Mouse (Mus musculus) forebrain, postnatal 0 days (tissue): ENCODE measurements at regions not wholly inside any gene's neighbourhood (a gene's known extent, or its start where the extent isn't known, plus 50 kb on each side); places are given as distances from the start of the nearest gene placed in this dataset.

ENCODE experiments used
- ATAC-seq: fragments of 200-750 bp; cut with Nextera tagmentation; 2 replicates; pipeline ENCODE4 v1.8.0; 2017; ENCODE audit warnings: mild to moderate bottlenecking, moderate library complexity
- DNase-seq: peaks from one replicate; pipeline ENCODE4 v3.0.0-alpha.2; 2015
- H3K27ac ChIP-seq: fragments of 300-500 bp; sonication (generic); 2 replicates; pipeline ENCODE4 v1.5.1; 2014; ENCODE audit warnings: low read depth, mild to moderate bottlenecking, antibody characterized with exemption, low read length, moderate library complexity, mixed read lengths
- H3K27me3 ChIP-seq: fragments of 300-500 bp; sonication (generic); 2 replicates; pipeline ENCODE4 v1.6.1; 2014; ENCODE audit warnings: mild to moderate bottlenecking, low read length, mixed read lengths; ENCODE audit not compliant: insufficient read depth
- H3K36me3 ChIP-seq: fragments of 300-500 bp; sonication (generic); 2 replicates; pipeline ENCODE4 v1.6.1; 2014; ENCODE audit warnings: mild to moderate bottlenecking, moderate library complexity; ENCODE audit not compliant: insufficient read depth
- H3K4me1 ChIP-seq: fragments of 300-500 bp; sonication (generic); 2 replicates; pipeline ENCODE4 v1.6.1; 2014; ENCODE audit warnings: antibody characterized with exemption; ENCODE audit not compliant: insufficient read depth
- H3K4me2 ChIP-seq: fragments of 300-500 bp; sonication (generic); 2 replicates; pipeline ENCODE4 v1.6.1; 2014; ENCODE audit warnings: low read depth, mild to moderate bottlenecking, moderate library complexity
- H3K4me3 ChIP-seq: fragments of 300-500 bp; sonication (generic); 2 replicates; pipeline ENCODE4 v1.5.1; 2014; ENCODE audit warnings: low read depth, low read length, mixed read lengths
- H3K9ac ChIP-seq: fragments of 300-500 bp; sonication (generic); 2 replicates; pipeline ENCODE4 v1.6.1; 2014; ENCODE audit warnings: mild to moderate bottlenecking
- H3K9me3 ChIP-seq: fragments of 300-500 bp; sonication (generic); 2 replicates; pipeline ENCODE4 v1.6.1; 2016; ENCODE audit warnings: low read length
- CTCF ChIP-seq: sonication (generic); IDR thresholded peaks from 2 replicates; pipeline ENCODE4 v1.5.1; 2016; ENCODE audit warnings: antibody characterized with exemption, control low read depth, low read depth
- WGBS: fragments of 180-500 bp; shearing (Covaris S2); extraction: QIAGEN DNeasy Blood & Tissue Kit; methylation state at CpG from one replicate; pipeline ENCODE4 v1.1.7; 2014; 5-methylcytosine and 5-hydroxymethylcytosine counted together

- DNase-seq (no peak), ATAC-seq (no peak)
- H3K4me1 ChIP-seq, result no peaks in the 10 kb centered on the region
- H3K27ac ChIP-seq, result no peak overlapping the region
- no peak for TF ChIP-seq CTCF
- H3K4me2 ChIP-seq, result no peak overlapping the region
- no peak overlapping the region for H3K4me3 ChIP-seq
- WGBS, result 90% methylated on average over 7 of the region's 7 CpGs
- H3K9me3 ChIP-seq, result no peaks in the 10 kb centered on the region
- no peak overlapping the region for H3K9ac ChIP-seq
- H3K36me3 ChIP-seq, result no peaks in the 10 kb centered on the region
- no peaks in the 10 kb centered on the region for H3K27me3 ChIP-seq
Measured at GRCm38 (mm10) chr9:13916837-13917236, 89.3 kb downstream of the Fam76b start.

DNA sequence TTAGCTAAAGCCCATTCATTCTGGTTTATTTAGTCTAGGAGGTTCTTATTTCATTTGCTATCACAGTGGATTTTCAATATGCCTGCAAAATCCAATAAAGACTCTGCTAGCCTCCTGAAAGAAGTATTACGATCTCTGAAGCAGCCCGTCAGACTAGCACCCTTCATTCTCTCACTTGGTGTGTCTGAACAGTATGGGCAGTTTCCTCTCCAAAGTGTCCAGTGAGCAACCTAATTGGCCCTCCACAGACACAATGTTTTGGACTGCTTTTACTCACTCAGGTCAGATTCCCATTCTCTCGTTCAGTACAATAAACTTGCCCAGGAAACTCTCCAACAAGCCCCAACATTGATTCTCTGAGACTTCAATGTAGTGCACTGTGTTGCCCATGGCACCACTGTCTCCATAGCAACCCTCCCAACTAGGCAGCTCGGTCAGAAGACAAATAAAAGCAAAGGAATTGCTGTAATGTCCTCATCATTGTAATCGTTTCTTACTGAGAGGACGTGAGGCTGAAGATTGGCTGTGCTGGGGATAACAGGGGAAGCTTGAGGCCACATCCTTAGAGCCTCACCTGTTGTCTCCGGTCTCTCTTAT is 91.2 kb downstream of the Fam76b start:
- DNase-seq (peak; percentile 61), ATAC-seq (peak; percentile 93)
- Histone ChIP-seq H3K4me2 (peak overlapping the region; percentile 5; the same call in 1 of the 2 replicates), H3K4me3 (no peak overlapping the region), H3K36me3 (no peaks in the 10 kb centered on the region), H3K4me1 (no peaks in the 10 kb centered on the region), H3K9me3 (0 out of 2 replicates have a peak, but pooled peaks cover 4% of the 10 kb centered on the region), H3K27ac (no peak overlapping the region), H3K27me3 (no peaks in the 10 kb centered on the region), H3K9ac (no peak overlapping the region)
- 17% methylated on average over 7 of the region's 7 CpGs for WGBS
- TF ChIP-seq CTCF, result no peak

DNA sequence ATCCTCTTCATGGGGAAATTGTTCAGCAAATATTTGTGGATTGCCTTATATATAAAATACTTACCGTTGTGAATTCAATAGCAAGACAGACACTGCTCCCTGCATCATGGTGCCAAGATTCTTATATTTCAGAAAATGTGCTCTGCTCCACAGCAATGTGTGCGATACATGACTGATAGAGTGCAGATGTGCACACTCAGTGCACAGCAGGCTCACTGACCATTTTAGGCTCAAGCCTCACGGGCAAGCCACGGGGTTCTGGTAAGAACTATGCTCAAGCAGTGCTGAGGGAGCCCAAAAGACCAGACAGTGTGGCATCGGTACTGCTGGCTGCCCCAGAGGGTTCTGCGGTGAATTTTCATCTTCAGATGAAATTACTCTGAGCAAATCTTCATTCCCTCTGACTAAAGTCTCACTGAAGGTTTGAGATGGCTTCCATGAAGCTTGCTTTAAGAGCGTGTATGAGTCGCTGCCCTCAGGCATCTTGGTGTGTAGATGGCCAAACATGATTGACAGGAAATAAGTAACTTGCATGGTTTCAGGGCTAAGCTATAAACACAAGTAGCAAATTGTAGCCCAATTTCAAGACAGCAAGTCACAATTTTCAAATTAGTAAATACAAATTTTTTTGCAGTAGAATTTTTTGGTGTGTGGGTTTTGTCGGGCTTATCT is 92.4 kb downstream of the Fam76b start:
- TF ChIP-seq CTCF, result no peak
- Histone ChIP-seq H3K27ac (no peak overlapping the region), H3K36me3 (no peaks in the 10 kb centered on the region), H3K4me3 (no peak overlapping the region), H3K27me3 (no peaks in the 10 kb centered on the region), H3K9ac (no peak overlapping the region), H3K9me3 (0 out of 2 replicates have a peak, but pooled peaks cover 4% of the 10 kb centered on the region), H3K4me1 (no peaks in the 10 kb centered on the region), H3K4me2 (no peak overlapping the region)
- ATAC-seq (no peak), DNase-seq (no peak)
- 90% methylated on average over 9 of the region's 9 CpGs for WGBS

GRCm38 (mm10) chr9:13920623-13921022 is 93.1 kb downstream of the Fam76b start:
- no peak overlapping the region for H3K9ac ChIP-seq
- WGBS, result 88% methylated on average over 1 of the region's 1 CpGs
- no peaks in the 10 kb centered on the region for H3K36me3 ChIP-seq
- H3K27ac ChIP-seq, result no peak overlapping the region
- H3K9me3 ChIP-seq, result 0 out of 2 replicates have a peak, but pooled peaks cover 4% of the 10 kb centered on the region
- H3K4me3 ChIP-seq, result no peak overlapping the region
- no peak for DNase-seq
- H3K4me1 ChIP-seq, result no peaks in the 10 kb centered on the region
- H3K4me2 ChIP-seq, result no peak overlapping the region
- no peak for TF ChIP-seq CTCF
- no peaks in the 10 kb centered on the region for H3K27me3 ChIP-seq
- ATAC-seq, result no peak

DNA sequence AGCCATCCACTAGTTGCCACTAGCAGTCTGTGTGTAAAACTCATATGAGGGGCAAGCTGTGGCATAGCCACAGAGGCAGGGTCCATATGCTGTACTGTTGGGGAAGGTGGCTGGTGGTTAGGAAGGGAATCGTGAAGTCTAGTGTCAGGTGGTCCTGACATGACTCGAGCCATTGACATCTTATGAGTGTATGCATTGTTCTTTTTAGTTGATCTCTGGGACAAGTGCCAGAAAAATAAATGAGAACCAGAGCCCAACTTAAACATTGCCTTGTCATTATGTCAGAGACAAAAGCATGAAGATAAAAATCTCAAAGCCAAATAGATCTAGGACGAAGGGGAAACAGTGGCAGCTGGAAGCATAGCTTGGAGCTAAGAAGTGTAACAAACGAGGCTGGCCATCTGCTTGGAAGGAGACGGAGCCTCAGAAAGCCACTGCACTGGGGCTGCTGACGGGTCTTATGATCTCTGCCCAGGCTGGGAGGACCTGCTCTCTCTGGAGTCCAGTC is 104.5 kb downstream of the Fam76b start:
- Histone ChIP-seq H3K4me3 (no peak overlapping the region), H3K4me1 (no peaks in the 10 kb centered on the region), H3K27me3 (no peaks in the 10 kb centered on the region), H3K27ac (no peak overlapping the region), H3K9ac (no peak overlapping the region), H3K9me3 (no peaks in the 10 kb centered on the region), H3K36me3 (no peaks in the 10 kb centered on the region), H3K4me2 (no peak overlapping the region)
- no peak for TF ChIP-seq CTCF
- DNase-seq, result no peak
- 17% methylated on average over 6 of the region's 6 CpGs for WGBS
- peak; percentile 81 for ATAC-seq

- Histone ChIP-seq H3K27ac (no peak overlapping the region), H3K9me3 (no peaks in the 10 kb centered on the region), H3K36me3 (no peaks in the 10 kb centered on the region), H3K4me1 (no peaks in the 10 kb centered on the region), H3K27me3 (no peaks in the 10 kb centered on the region), H3K4me3 (no peak overlapping the region), H3K4me2 (no peak overlapping the region), H3K9ac (no peak overlapping the region)
- ATAC-seq, result no peak
- no peak for DNase-seq
- 69% methylated on average over 6 of the region's 6 CpGs for WGBS
- no peak for TF ChIP-seq CTCF
Measured at GRCm38 (mm10) chr9:13933404-13933803, 105.9 kb downstream of the Fam76b start.

DNA sequence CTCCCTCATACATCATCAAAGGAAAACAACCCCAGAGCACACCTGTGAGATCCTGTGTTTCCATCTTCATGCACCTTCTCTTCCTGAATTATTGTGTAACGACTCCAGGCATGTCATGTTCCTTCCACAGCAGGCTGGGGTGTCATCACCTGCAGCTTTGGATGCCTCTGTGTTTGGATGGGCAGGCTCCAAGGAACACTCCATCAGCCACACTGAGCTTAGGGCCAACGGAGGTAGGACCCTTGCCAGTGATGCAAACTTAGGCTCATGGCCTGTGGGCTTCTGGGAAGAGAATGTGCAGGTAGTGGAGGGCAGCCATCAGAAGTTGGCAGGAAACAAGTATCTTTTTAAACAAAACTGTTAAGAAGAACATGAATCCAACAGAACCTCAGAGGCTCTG is 109.8 kb downstream of the Fam76b start:
- no peaks in the 10 kb centered on the region for H3K36me3 ChIP-seq
- no peaks in the 10 kb centered on the region for H3K9me3 ChIP-seq
- H3K27me3 ChIP-seq, result no peaks in the 10 kb centered on the region
- 90% methylated on average over 2 of the region's 2 CpGs for WGBS
- H3K4me1 ChIP-seq, result no peaks in the 10 kb centered on the region
- TF ChIP-seq CTCF, result no peak
- H3K4me3 ChIP-seq, result no peak overlapping the region
- no peak overlapping the region for H3K9ac ChIP-seq
- DNase-seq, result no peak
- ATAC-seq, result no peak
- H3K27ac ChIP-seq, result no peak overlapping the region
- no peak overlapping the region for H3K4me2 ChIP-seq
